In genomic region chr19:24173608-24174523, GRCm38 (mm10) we compare ENCODE assay signal across 8 mouse cellular contexts. TPM values are rescaled to one million over a fixed set of nuclear protein-coding genes. Genes with fewer than 3 reads are reported as not detected.
A peak's percentile ranks its signal among the peaks of the same experiment; 100 is the strongest.
DNase-seq lines count a peak whose midpoint lies in the region; ATAC-seq and TF ChIP-seq lines count a peak whose summit lies in the region.

No protein-coding gene starts in this region.

- under 1% methylated on average over 99 of the region's 103 CpGs for WGBS in embryonic facial prominence, embryonic 13.5 days
- under 1% methylated on average over 100 of the region's 103 CpGs for WGBS in heart, embryonic 10.5 days
- under 1% methylated on average over 98 of the region's 103 CpGs for WGBS in kidney, embryonic 15.5 days
- WGBS in limb, embryonic 15.5 days = under 1% methylated on average over 93 of the region's 103 CpGs
- 0% methylated on average over 70 of the region's 103 CpGs for WGBS in midbrain, postnatal 0 days

- H3K9me3 ChIP-seq in embryonic facial prominence, embryonic 13.5 days = no peaks in the 10 kb centered on the region
- H3K9me3 ChIP-seq in heart, embryonic 10.5 days = no peaks in the 10 kb centered on the region
- no peaks in the 10 kb centered on the region for H3K9me3 ChIP-seq in kidney, embryonic 15.5 days (replicated peaks)
- no peaks in the 10 kb centered on the region for H3K9me3 ChIP-seq in limb, embryonic 15.5 days
- no peaks in the 10 kb centered on the region for H3K9me3 ChIP-seq in midbrain, postnatal 0 days (ENCODE audit: low read length)

- H3K4me1 ChIP-seq in embryonic facial prominence, embryonic 13.5 days = peaks cover 25% of the 10 kb centered on the region
- H3K4me1 ChIP-seq in heart, embryonic 10.5 days = peaks cover 47% of the 10 kb centered on the region
- peaks cover 25% of the 10 kb centered on the region for H3K4me1 ChIP-seq in kidney, embryonic 15.5 days
- H3K4me1 ChIP-seq in limb, embryonic 15.5 days = peaks cover 21% of the 10 kb centered on the region
- peaks cover 2% of the 10 kb centered on the region; the same call in 1 of the 2 replicates for H3K4me1 ChIP-seq in midbrain, postnatal 0 days (ENCODE audit: insufficient read depth, low read length)

- no peaks in the 10 kb centered on the region for H3K27me3 ChIP-seq in embryonic facial prominence, embryonic 13.5 days
- H3K27me3 ChIP-seq in heart, embryonic 10.5 days (ENCODE audit: insufficient read depth, poor library complexity, severe bottlenecking) = no peaks in the 10 kb centered on the region
- H3K27me3 ChIP-seq in kidney, embryonic 15.5 days = no peaks in the 10 kb centered on the region
- no peaks in the 10 kb centered on the region for H3K27me3 ChIP-seq in limb, embryonic 15.5 days
- H3K27me3 ChIP-seq in midbrain, postnatal 0 days (ENCODE audit: insufficient read depth, low read length) = no peaks in the 10 kb centered on the region

- peak; percentile 81 for ATAC-seq in embryonic facial prominence, embryonic 13.5 days (ENCODE audit: insufficient number of reproducible peaks, insufficient read depth, low FRiP score, low TSS enrichment, low read depth)
- peak; percentile 93 for ATAC-seq in kidney, embryonic 15.5 days (replicated peaks; ENCODE audit: low FRiP score)
- peak; percentile 86 for ATAC-seq in limb, embryonic 15.5 days (ENCODE audit: insufficient number of reproducible peaks, low FRiP score, low TSS enrichment, low read depth)
- peak; percentile 87 for ATAC-seq in midbrain, postnatal 0 days (ENCODE audit: low FRiP score)

- H3K27ac ChIP-seq in embryonic facial prominence, embryonic 13.5 days = peak overlapping the region; percentile 72
- peak overlapping the region; percentile 94 for H3K27ac ChIP-seq in heart, embryonic 10.5 days
- H3K27ac ChIP-seq in kidney, embryonic 15.5 days = peak overlapping the region; percentile 85
- H3K27ac ChIP-seq in limb, embryonic 15.5 days = peak overlapping the region; percentile 87
- H3K27ac ChIP-seq in midbrain, postnatal 0 days (ENCODE audit: low read depth, low read length) = peak overlapping the region; percentile 73

- peak overlapping the region; percentile 78 for H3K4me3 ChIP-seq in embryonic facial prominence, embryonic 13.5 days
- peak overlapping the region; percentile 81 for H3K4me3 ChIP-seq in heart, embryonic 10.5 days
- peak overlapping the region; percentile 71 for H3K4me3 ChIP-seq in kidney, embryonic 15.5 days (replicated peaks)
- H3K4me3 ChIP-seq in limb, embryonic 15.5 days = peak overlapping the region; percentile 79
- H3K4me3 ChIP-seq in midbrain, postnatal 0 days (ENCODE audit: low read depth, low read length) = peak overlapping the region; percentile 62

- DNase-seq in 3134 (ENCODE audit: extremely low read depth, insufficient read length, low spot score) = peak; percentile 95
- peak; percentile 97 to 98 for DNase-seq in adrenal gland, postnatal 36 days
- DNase-seq in heart, embryonic 10.5 days (ENCODE audit: low spot score) = peak; percentile 94
- peak; percentile 89 for DNase-seq in midbrain, postnatal 0 days (ENCODE audit: low spot score)
- DNase-seq in spleen, postnatal 14 days (ENCODE audit: low spot score in 2 of 2) = peak; percentile 52 to 69

- no peaks in the 10 kb centered on the region for H3K36me3 ChIP-seq in embryonic facial prominence, embryonic 13.5 days
- H3K36me3 ChIP-seq in heart, embryonic 10.5 days = no peaks in the 10 kb centered on the region
- no peaks in the 10 kb centered on the region for H3K36me3 ChIP-seq in kidney, embryonic 15.5 days
- no peaks in the 10 kb centered on the region for H3K36me3 ChIP-seq in limb, embryonic 15.5 days
- no peaks in the 10 kb centered on the region for H3K36me3 ChIP-seq in midbrain, postnatal 0 days (ENCODE audit: insufficient read depth, low read length)

- peak overlapping the region; percentile 76 for H3K4me2 ChIP-seq in embryonic facial prominence, embryonic 13.5 days
- H3K4me2 ChIP-seq in kidney, embryonic 15.5 days = peak overlapping the region; percentile 81
- H3K4me2 ChIP-seq in limb, embryonic 15.5 days = peak overlapping the region; percentile 84
- H3K4me2 ChIP-seq in midbrain, postnatal 0 days (ENCODE audit: low read depth, low read length, poor library complexity, severe bottlenecking) = peak overlapping the region; percentile 71

- TF ChIP-seq CTCF in midbrain, postnatal 0 days (IDR thresholded peaks at IDR 0.05) = 0 out of 2 replicates have a peak, but pooled peaks have one; percentile 14

- peak overlapping the region; percentile 82 for H3K9ac ChIP-seq in embryonic facial prominence, embryonic 13.5 days
- H3K9ac ChIP-seq in kidney, embryonic 15.5 days = peak overlapping the region; percentile 70
- peak overlapping the region; percentile 61 for H3K9ac ChIP-seq in limb, embryonic 15.5 days
- H3K9ac ChIP-seq in midbrain, postnatal 0 days (replicated peaks; ENCODE audit: low read length, poor library complexity, severe bottlenecking) = peak overlapping the region; percentile 69

RNA-seq across cellular contexts. Expression of gene Tjp2, which starts 51.0 kb away (rescaled TPM):
- 10 to 100 TPM in 1 of 2 experiments, 1 to 10 TPM in 1; 7.7 to 12.2 TPM for total RNA-seq in adrenal gland, postnatal 36 days (2021)
- polyA plus RNA-seq in embryonic facial prominence, embryonic 13.5 days (2015; fragmentation: Nextera tagmentation; extraction: Ambion mirVana) = 16.5 and 17.5 TPM in 2 replicates
- 31.2 and 33.9 TPM in 2 replicates for polyA plus RNA-seq in heart, embryonic 10.5 days (2016; fragmentation: Nextera tagmentation; extraction: Ambion mirVana)
- polyA plus RNA-seq in kidney, embryonic 15.5 days (2015; fragmentation: Nextera tagmentation; extraction: Ambion mirVana) = 31.3 and 31.4 TPM in 2 replicates
- 17.2 and 20.6 TPM in 2 replicates for polyA plus RNA-seq in limb, embryonic 15.5 days (2015; fragmentation: Nextera tagmentation; extraction: Ambion mirVana)
- total RNA-seq in midbrain, postnatal 0 days (2014; rRNA removed) = 18.2 and 18.7 TPM in 2 replicates
- 11.0 and 11.2 TPM in 2 replicates for polyA plus RNA-seq in midbrain, postnatal 0 days (2015; fragmentation: Nextera tagmentation; extraction: Ambion mirVana)

Comparison
In these comparisons a context has a peak if more than half of its experiments do, and no peak if none do; other contexts are left out.
1. Peak in every context shown above with its lines: DNase-seq, ATAC-seq, H3K4me3 ChIP-seq and H3K27ac ChIP-seq.